Mouse (Mus musculus) intestine, embryonic 16.5 days (tissue): ENCODE data around the gene Smarcd3. TPM values are rescaled to one million over a fixed set of nuclear protein-coding genes. Genes with fewer than 3 reads are reported as not detected.

Experiments used
- ATAC-seq: fragments of 200-750 bp; cut with Nextera tagmentation; 2 replicates; pipeline ENCODE4 v1.8.0; 2017; ENCODE audit warnings: moderate TSS enrichment, moderate library complexity
- H3K27ac ChIP-seq: fragments of 300-500 bp; sonication (generic); 2 replicates; pipeline ENCODE4 v1.5.1; 2014; ENCODE audit warnings: mild to moderate bottlenecking, low read length
- H3K27me3 ChIP-seq: fragments of 300-500 bp; sonication (generic); replicated peaks from 2 replicates; pipeline ENCODE4 v1.6.1; 2014; ENCODE audit warnings: low read length, control low read depth, mixed read lengths; ENCODE audit not compliant: control insufficient read depth, insufficient read depth
- H3K36me3 ChIP-seq: fragments of 300-500 bp; sonication (generic); 2 replicates; pipeline ENCODE4 v1.6.1; 2014; ENCODE audit warnings: low read length, control low read depth; ENCODE audit not compliant: control insufficient read depth, insufficient read depth
- H3K4me1 ChIP-seq: fragments of 300-500 bp; sonication (generic); 2 replicates; pipeline ENCODE4 v1.6.1; 2014; ENCODE audit warnings: low read length, control low read depth, mixed read lengths; ENCODE audit not compliant: control insufficient read depth, insufficient read depth
- H3K4me2 ChIP-seq: fragments of 300-500 bp; sonication (generic); 2 replicates; pipeline ENCODE4 v1.6.1; 2014; ENCODE audit warnings: low read depth, low read length, control low read depth
- H3K4me3 ChIP-seq: fragments of 300-500 bp; sonication (generic); 2 replicates; pipeline ENCODE4 v1.5.1; 2014; ENCODE audit warnings: mild to moderate bottlenecking, low read length
- H3K9ac ChIP-seq: fragments of 300-500 bp; sonication (generic); 2 replicates; pipeline ENCODE4 v1.6.1; 2014; ENCODE audit warnings: low read depth, low read length
- H3K9me3 ChIP-seq: fragments of 300-500 bp; sonication (generic); 2 replicates; pipeline ENCODE4 v1.6.1; 2016; ENCODE audit warnings: low read length, control low read depth; ENCODE audit not compliant: control insufficient read depth
- WGBS: fragments of 180-500 bp; shearing (Covaris S2); extraction: QIAGEN DNeasy Blood & Tissue Kit; methylation state at CpG from one replicate; pipeline ENCODE4 v1.1.7; 2014; 5-methylcytosine and 5-hydroxymethylcytosine counted together
- polyA plus RNA-seq: library from polyadenylated mRNA; unstranded; fragments of >200 nt; fragmentation: Nextera tagmentation; extraction: Ambion mirVana; gene quantifications from 2 replicates; pipeline ENCODE4 v1.2.1, GENCODE M21; 2015

Gene Smarcd3
- polyA plus RNA-seq, 1 experiment from 2014 or later: 9.5 TPM

DNA sequence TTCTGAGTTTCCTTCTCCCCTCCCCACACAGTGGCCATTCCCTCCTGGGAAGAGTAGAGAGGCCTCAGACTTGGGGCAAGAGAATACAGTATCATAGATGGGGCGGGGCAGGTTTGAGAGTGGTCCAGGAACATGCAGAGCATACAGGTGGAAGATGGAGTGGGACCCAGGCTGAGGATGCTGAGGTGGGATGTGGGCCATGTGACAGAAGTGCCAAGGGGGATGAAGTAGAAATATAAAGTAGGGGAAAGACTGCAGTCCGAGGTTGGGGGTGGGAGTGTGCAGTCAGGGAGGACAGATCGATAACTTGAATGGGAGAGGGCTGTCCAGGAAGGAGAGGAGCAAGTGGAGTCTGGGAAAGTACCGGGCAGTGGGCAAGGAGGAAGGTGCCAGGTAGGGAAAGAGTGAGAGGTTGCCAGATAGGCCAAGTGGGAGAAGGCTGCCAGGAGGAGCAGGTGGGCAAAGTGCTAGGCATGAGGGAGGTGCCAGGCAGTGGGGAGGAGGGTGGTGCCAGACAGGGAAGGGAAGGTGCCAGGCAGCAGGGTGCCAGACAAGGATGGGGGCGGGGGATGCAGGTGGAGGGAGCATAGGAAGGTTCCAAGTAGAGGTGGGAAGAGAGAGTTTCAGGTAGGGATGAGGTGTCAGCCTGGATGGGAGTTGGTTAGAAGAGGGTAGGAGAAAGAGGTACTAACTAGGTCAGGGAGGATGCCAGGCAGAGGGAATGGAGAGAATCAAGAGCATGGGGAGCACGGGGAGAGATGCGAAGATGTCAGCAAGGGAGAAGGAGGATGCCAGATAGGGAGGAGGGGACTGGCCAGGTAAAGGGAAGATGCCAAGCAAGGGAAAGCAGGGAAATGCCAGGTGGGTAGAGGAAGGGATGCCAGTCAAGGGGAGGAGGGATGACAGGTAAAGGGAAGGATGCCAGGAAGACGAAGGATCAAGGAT, 898 bp downstream of the Smarcd3 start:
- 43% methylated on average over 8 of the region's 8 CpGs for WGBS
- no peaks in the 10 kb centered on the region for H3K36me3 ChIP-seq
- no peaks in the 10 kb centered on the region for H3K9me3 ChIP-seq
- peaks cover 14% of the 10 kb centered on the region for H3K27me3 ChIP-seq
- H3K9ac ChIP-seq: 0 out of 2 replicates have a peak overlapping the region, but pooled peaks have one; percentile 69
- H3K4me2 ChIP-seq: peak overlapping the region; percentile 84; the same call in 1 of the 2 replicates
- H3K27ac ChIP-seq: no peak overlapping the region
- H3K4me3 ChIP-seq: peak overlapping the region; percentile 51
- no peak for ATAC-seq
- H3K4me1 ChIP-seq: no peaks in the 10 kb centered on the region; the same call in none of the 2 replicates

- no peak overlapping the region for H3K4me2 ChIP-seq
- ATAC-seq: no peak
- WGBS: 74% methylated on average over 7 of the region's 7 CpGs
Observed at GRCm38 (mm10) chr5:24622386-24623040, 1.7 kb downstream of the Smarcd3 start.

GRCm38 (mm10) chr5:24620626-24621025, 3.6 kb downstream of the Smarcd3 start:
- Histone ChIP-seq H3K4me3 (no peak overlapping the region), H3K27me3 (peaks cover 14% of the 10 kb centered on the region), H3K4me2 (no peak overlapping the region), H3K27ac (no peak overlapping the region), H3K4me1 (no peaks in the 10 kb centered on the region; the same call in none of the 2 replicates), H3K9ac (no peak overlapping the region), H3K36me3 (no peaks in the 10 kb centered on the region), H3K9me3 (no peaks in the 10 kb centered on the region)
- 75% methylated on average over 8 of the region's 8 CpGs for WGBS
- no peak for ATAC-seq

More at GRCm38 (mm10) chr5:24622386-24623040, 1.7 kb downstream of the Smarcd3 start:
- no peaks in the 10 kb centered on the region for H3K9me3 ChIP-seq
- H3K9ac ChIP-seq: no peak overlapping the region
- H3K27ac ChIP-seq: no peak overlapping the region
- H3K27me3 ChIP-seq: peaks cover 14% of the 10 kb centered on the region
- no peaks in the 10 kb centered on the region for H3K36me3 ChIP-seq
- no peaks in the 10 kb centered on the region; the same call in none of the 2 replicates for H3K4me1 ChIP-seq
- no peak overlapping the region for H3K4me3 ChIP-seq

GRCm38 (mm10) chr5:24620116-24620515, 4.1 kb downstream of the Smarcd3 start:
- Histone ChIP-seq H3K4me3 (no peak overlapping the region), H3K27ac (no peak overlapping the region), H3K36me3 (no peaks in the 10 kb centered on the region), H3K4me2 (no peak overlapping the region), H3K27me3 (peaks cover 14% of the 10 kb centered on the region), H3K4me1 (no peaks in the 10 kb centered on the region; the same call in none of the 2 replicates), H3K9ac (no peak overlapping the region), H3K9me3 (no peaks in the 10 kb centered on the region)
- WGBS: 58% methylated on average over 8 of the region's 8 CpGs
- ATAC-seq: no peak

DNA sequence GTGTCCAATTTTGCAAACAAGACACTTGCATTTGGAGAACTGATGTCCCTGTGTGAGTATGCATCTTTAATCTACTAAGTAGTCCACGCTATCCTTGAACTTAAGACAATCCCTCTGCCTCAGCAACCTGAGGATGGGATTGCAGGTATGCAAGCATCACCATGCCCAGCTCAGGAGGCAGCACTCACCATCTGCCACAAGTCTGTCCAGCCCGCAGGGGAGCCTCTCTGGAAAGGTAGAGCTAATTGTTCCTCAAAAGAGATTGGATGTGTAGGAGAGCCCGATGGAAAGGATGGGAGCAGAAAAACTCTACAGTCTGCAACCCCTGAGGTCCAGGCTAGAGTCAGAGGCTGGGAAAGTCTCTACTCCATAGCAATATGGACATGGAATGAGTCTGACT, 5.3 kb downstream of the Smarcd3 start:
- Histone ChIP-seq H3K4me3 (no peak overlapping the region), H3K27ac (no peak overlapping the region), H3K9ac (no peak overlapping the region), H3K27me3 (peaks cover 11% of the 10 kb centered on the region), H3K4me2 (no peak overlapping the region), H3K36me3 (no peaks in the 10 kb centered on the region), H3K9me3 (no peaks in the 10 kb centered on the region), H3K4me1 (no peaks in the 10 kb centered on the region; the same call in 1 of the 2 replicates)
- WGBS: 78% methylated on average over 3 of the region's 3 CpGs
- no peak for ATAC-seq

- Histone ChIP-seq H3K4me1 (no peaks in the 10 kb centered on the region), H3K9ac (no peak overlapping the region), H3K9me3 (no peaks in the 10 kb centered on the region), H3K4me2 (no peak overlapping the region), H3K36me3 (no peaks in the 10 kb centered on the region), H3K27me3 (no peaks in the 10 kb centered on the region; the same call in 1 of the 2 replicates), H3K27ac (no peak overlapping the region), H3K4me3 (no peak overlapping the region)
- WGBS: 73% methylated on average over 6 of the region's 6 CpGs
- no peak for ATAC-seq
Observed at GRCm38 (mm10) chr5:24615097-24615496, 9.1 kb downstream of the Smarcd3 start.

DNA sequence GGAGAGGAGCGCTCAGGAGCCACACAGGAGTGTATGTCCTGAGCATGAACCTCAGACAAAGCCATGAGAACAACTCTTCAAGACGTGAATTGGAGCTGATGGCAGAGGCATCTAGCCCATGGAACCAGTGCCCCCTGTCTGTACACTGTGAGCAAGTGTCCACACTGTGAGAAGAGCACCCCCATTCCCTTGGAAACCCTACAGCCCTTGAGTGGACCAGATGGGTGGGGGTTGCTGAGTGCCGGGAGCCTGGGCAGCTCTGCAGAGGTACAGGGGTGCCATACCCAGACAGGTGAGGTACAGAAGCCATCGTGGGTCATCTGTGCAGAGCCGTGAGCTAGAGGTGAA, 11.9 kb downstream of the Smarcd3 start:
- 70% methylated on average over 5 of the region's 5 CpGs for WGBS
- Histone ChIP-seq H3K4me2 (no peak overlapping the region), H3K4me3 (no peak overlapping the region), H3K27me3 (no peaks in the 10 kb centered on the region; the same call in 1 of the 2 replicates), H3K9ac (no peak overlapping the region), H3K36me3 (no peaks in the 10 kb centered on the region), H3K27ac (no peak overlapping the region), H3K9me3 (no peaks in the 10 kb centered on the region), H3K4me1 (no peaks in the 10 kb centered on the region)
- ATAC-seq: no peak

DNA sequence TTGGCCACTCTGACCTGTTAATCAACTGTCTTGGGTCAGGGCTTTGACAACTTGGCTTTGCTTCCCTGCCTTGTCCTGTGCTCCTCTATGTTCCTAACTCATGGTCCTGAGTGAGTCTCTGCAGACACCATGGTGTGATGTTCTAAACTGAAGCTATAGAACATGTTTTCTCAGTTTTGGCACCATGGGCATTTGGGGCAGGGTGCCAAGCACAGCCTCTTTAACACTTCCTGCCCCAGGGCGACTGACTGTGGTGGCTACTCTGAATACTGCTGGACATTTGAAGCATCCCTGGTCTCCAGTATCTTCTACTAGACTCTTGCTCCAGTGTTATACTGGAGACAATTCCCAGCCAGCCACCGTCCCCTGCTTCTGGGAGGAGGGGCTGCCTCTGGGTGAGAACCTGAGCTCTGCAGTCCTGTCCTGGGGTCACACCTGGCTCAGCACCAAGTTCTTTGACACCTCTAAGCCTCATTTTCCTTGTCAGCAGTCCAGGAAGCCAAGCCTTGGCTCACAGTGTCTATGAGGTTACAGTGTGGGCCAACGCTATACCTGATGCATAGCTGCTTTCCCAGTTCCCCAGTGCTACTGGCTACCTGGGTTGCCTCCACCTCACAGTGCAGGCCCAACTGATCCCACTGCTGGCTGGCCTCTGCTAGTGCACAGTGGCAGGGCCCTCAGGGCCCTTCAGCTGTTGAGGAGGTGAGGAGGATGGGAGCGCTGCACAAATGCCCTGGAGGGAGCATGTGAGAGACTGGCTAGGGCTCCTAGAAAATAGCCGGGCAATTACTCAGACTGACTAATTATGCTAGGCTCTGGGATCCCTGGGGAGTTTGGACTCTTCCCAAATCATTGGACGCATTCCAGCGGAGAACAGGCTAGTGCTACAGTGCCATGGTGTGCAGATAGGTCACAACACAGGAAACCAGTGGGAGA, 12.6 kb downstream of the Smarcd3 start:
- no peak overlapping the region for H3K4me3 ChIP-seq
- no peaks in the 10 kb centered on the region for H3K36me3 ChIP-seq
- H3K27ac ChIP-seq: no peak overlapping the region
- no peak; the same call in 1 of the 2 replicates for ATAC-seq
- H3K9ac ChIP-seq: no peak overlapping the region
- no peaks in the 10 kb centered on the region; the same call in 1 of the 2 replicates for H3K4me1 ChIP-seq
- WGBS: 52% methylated on average over 7 of the region's 7 CpGs
- no peaks in the 10 kb centered on the region; the same call in 1 of the 2 replicates for H3K27me3 ChIP-seq
- H3K9me3 ChIP-seq: no peaks in the 10 kb centered on the region
- no peak overlapping the region for H3K4me2 ChIP-seq
